Mouse (Mus musculus) stomach, embryonic 14.5 days (tissue): Measurements from ENCODE around the gene Ccdc86. TPM values are rescaled to one million over a fixed set of nuclear protein-coding genes. Genes with fewer than 3 reads are reported as not detected.

Experiments used
- ATAC-seq: fragments of 200-750 bp; cut with Nextera tagmentation; 2 replicates; pipeline ENCODE4 v1.8.0; 2017; ENCODE audit warnings: low read depth, moderate TSS enrichment; ENCODE audit not compliant: insufficient number of reproducible peaks, insufficient read depth, low FRiP score
- H3K27ac ChIP-seq: fragments of 300-500 bp; sonication (generic); 2 replicates; pipeline ENCODE4 v1.5.1; 2014; ENCODE audit warnings: mild to moderate bottlenecking, low read length, moderate library complexity, mixed read lengths
- H3K27me3 ChIP-seq: fragments of 300-500 bp; sonication (generic); 2 replicates; pipeline ENCODE4 v1.6.1; 2014; ENCODE audit warnings: low read length, control low read depth, mixed read lengths; ENCODE audit not compliant: control insufficient read depth, insufficient read depth
- H3K36me3 ChIP-seq: fragments of 300-500 bp; sonication (generic); 2 replicates; pipeline ENCODE4 v1.6.1; 2014; ENCODE audit warnings: mild to moderate bottlenecking, control low read depth, low read length, moderate library complexity, mixed read lengths; ENCODE audit not compliant: control insufficient read depth, insufficient read depth
- H3K4me1 ChIP-seq: fragments of 300-500 bp; sonication (generic); 2 replicates; pipeline ENCODE4 v1.6.1; 2014; ENCODE audit warnings: low read length, control low read depth, mixed read lengths; ENCODE audit not compliant: control insufficient read depth, insufficient read depth
- H3K4me2 ChIP-seq: fragments of 300-500 bp; sonication (generic); replicated peaks from 2 replicates; pipeline ENCODE4 v1.6.1; 2014; ENCODE audit warnings: low read depth, low read length, control low read depth
- H3K4me3 ChIP-seq: fragments of 300-500 bp; sonication (generic); 2 replicates; pipeline ENCODE4 v1.5.1; 2014; ENCODE audit warnings: low read depth, low read length, control low read depth
- H3K9ac ChIP-seq: fragments of 300-500 bp; sonication (generic); replicated peaks from 2 replicates; pipeline ENCODE4 v1.6.1; 2014; ENCODE audit warnings: low read depth, mild to moderate bottlenecking, control low read depth, low read length, moderate library complexity, mixed read lengths
- H3K9me3 ChIP-seq: fragments of 300-500 bp; sonication (generic); 2 replicates; pipeline ENCODE4 v1.6.1; 2016; ENCODE audit warnings: low read depth, low read length, control low read depth; ENCODE audit not compliant: control insufficient read depth
- WGBS: fragments of 180-500 bp; shearing (Covaris S2); extraction: QIAGEN DNeasy Blood & Tissue Kit; methylation state at CpG from one replicate; pipeline ENCODE4 v1.1.7; 2014; 5-methylcytosine and 5-hydroxymethylcytosine counted together
- polyA plus RNA-seq: library from polyadenylated mRNA; unstranded; fragments of >200 nt; fragmentation: Nextera tagmentation; extraction: Ambion mirVana; gene quantifications from 2 replicates; pipeline ENCODE4 v1.2.1, GENCODE M21; 2014

The Ccdc86 gene
- polyA plus RNA-seq, 1 experiment from 2014 or later: 24.6 TPM

DNA sequence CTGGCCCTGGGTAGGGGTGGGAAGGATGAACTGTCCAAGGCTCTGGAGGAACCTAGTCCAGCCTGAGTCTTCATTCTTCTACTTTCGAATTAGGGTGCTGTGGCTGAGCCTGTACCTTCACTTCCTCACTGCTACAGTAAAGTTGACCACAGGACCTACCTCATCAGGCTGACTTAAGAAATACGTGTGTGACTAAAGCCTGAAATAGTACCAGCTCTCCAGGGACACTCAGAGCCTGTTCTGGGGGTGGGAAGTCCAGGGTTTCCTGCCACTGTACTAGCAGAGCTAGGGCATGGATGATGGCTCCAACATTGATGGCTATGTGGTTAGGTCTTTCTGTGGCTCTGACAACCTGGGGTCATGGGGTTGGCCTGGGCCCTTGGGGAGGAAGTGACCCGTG lies 5.1 kb downstream of the Ccdc86 start:
- no peak for ATAC-seq
- H3K9ac ChIP-seq: no peak overlapping the region
- H3K4me2 ChIP-seq: no peak overlapping the region
- H3K27me3 ChIP-seq: no peaks in the 10 kb centered on the region
- H3K4me3 ChIP-seq: no peak overlapping the region
- no peak overlapping the region for H3K27ac ChIP-seq
- H3K9me3 ChIP-seq: no peaks in the 10 kb centered on the region
- WGBS: 80% methylated on average over 3 of the region's 3 CpGs
- peaks cover 31% of the 10 kb centered on the region for H3K4me1 ChIP-seq
- H3K36me3 ChIP-seq: peaks cover 24% of the 10 kb centered on the region

DNA sequence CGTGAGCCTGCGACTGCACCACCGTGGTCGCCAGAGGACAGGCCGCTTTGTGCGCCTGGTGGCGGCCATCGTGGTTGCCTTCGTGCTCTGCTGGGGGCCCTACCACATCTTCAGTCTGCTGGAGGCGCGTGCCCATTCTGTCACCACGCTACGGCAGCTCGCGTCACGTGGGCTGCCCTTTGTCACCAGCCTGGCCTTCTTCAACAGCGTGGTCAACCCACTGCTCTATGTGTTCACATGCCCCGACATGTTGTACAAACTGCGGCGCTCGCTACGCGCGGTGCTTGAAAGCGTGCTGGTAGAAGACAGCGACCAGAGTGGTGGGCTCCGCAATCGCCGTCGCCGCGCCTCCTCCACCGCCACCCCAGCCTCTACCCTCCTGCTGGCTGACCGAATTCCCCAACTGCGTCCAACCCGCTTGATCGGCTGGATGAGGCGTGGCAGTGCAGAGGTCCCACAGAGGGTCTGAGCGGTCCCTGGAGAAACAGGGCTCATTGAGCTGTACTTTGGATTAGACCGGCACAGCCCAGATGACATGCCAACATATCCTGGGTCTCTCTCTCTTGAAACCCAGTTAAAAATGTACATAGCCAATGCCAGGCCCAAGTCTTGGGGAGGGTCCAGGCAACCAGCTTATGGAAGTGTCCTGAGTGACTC lies 8.1 kb downstream of the Ccdc86 start:
- peak overlapping the region; percentile 29 for H3K4me3 ChIP-seq
- no peaks in the 10 kb centered on the region for H3K9me3 ChIP-seq
- H3K4me1 ChIP-seq: peaks cover 12% of the 10 kb centered on the region
- H3K9ac ChIP-seq: 0 out of 2 replicates have a peak overlapping the region, but pooled peaks have one; percentile 30
- peaks cover 24% of the 10 kb centered on the region for H3K36me3 ChIP-seq
- peak; percentile 53 for ATAC-seq
- WGBS: 3% methylated on average over 40 of the region's 40 CpGs
- peak overlapping the region; percentile 84 for H3K4me2 ChIP-seq
- no peak overlapping the region for H3K27ac ChIP-seq
- no peaks in the 10 kb centered on the region for H3K27me3 ChIP-seq

- Histone ChIP-seq H3K27ac (no peak overlapping the region), H3K4me3 (peak overlapping the region; percentile 29), H3K27me3 (no peaks in the 10 kb centered on the region), H3K4me1 (peaks cover 12% of the 10 kb centered on the region), H3K9ac (0 out of 2 replicates have a peak overlapping the region, but pooled peaks have one; percentile 30), H3K9me3 (no peaks in the 10 kb centered on the region), H3K4me2 (peak overlapping the region; percentile 84), H3K36me3 (peaks cover 23% of the 10 kb centered on the region)
- 19% methylated on average over 37 of the region's 37 CpGs for WGBS
- peak; percentile 67 for ATAC-seq
Measured at GRCm38 (mm10) chr19:10940097-10940800, 8.8 kb downstream of the Ccdc86 start.

- H3K9ac ChIP-seq: no peak overlapping the region
- peaks cover 10% of the 10 kb centered on the region; the same call in 1 of the 2 replicates for H3K36me3 ChIP-seq
- no peaks in the 10 kb centered on the region for H3K27me3 ChIP-seq
- peaks cover 12% of the 10 kb centered on the region for H3K4me1 ChIP-seq
- WGBS: 22% methylated on average over 3 of the region's 3 CpGs
- no peak overlapping the region for H3K27ac ChIP-seq
- H3K4me3 ChIP-seq: no peak overlapping the region
- no peaks in the 10 kb centered on the region for H3K9me3 ChIP-seq
- H3K4me2 ChIP-seq: no peak overlapping the region
- ATAC-seq: no peak
Measured at GRCm38 (mm10) chr19:10938771-10939170, 10.3 kb downstream of the Ccdc86 start.

GRCm38 (mm10) chr19:10937110-10937563 lies 11.9 kb downstream of the Ccdc86 start, which contains the start of gene Ptgdr2:
Gene Ptgdr2, plus strand, starts transcription at chr19:10937160.
- H3K9me3 ChIP-seq: no peaks in the 10 kb centered on the region
- 49% methylated on average over 5 of the region's 5 CpGs for WGBS

DNA sequence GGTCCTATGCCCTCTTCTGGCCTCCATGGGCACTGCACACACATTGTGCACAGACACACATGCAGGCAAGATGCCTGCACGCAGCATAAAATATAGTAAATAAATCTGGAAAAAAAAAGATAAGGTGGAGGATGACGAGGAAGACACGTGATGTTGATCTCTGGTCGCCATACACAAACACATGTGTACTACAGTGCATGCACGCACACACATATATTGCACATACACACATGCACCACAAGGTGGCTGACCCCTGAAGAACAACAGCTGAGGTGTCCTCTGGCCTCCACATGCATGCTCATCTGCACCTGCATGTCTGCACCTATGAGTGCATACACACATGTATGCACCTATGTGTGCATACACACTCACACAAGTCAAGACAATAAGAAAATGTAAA lies 13.0 kb downstream of the Ccdc86 start:
- H3K36me3 ChIP-seq: no peaks in the 10 kb centered on the region
- WGBS: 89% methylated on average over 5 of the region's 5 CpGs
- H3K4me2 ChIP-seq: no peak overlapping the region
- H3K4me1 ChIP-seq: peaks cover 8% of the 10 kb centered on the region
- no peak overlapping the region for H3K9ac ChIP-seq
- no peak overlapping the region for H3K27ac ChIP-seq
- no peak for ATAC-seq
- no peaks in the 10 kb centered on the region for H3K9me3 ChIP-seq
- no peak overlapping the region for H3K4me3 ChIP-seq
- no peaks in the 10 kb centered on the region for H3K27me3 ChIP-seq

More at GRCm38 (mm10) chr19:10937110-10937563, 11.9 kb downstream of the Ccdc86 start, which contains the start of gene Ptgdr2:
- peaks cover 3% of the 10 kb centered on the region; the same call in 1 of the 2 replicates for H3K36me3 ChIP-seq
- H3K4me3 ChIP-seq: no peak within 1 kb of the TSS
- no peaks in the 10 kb centered on the region for H3K27me3 ChIP-seq
- no peak within 1 kb of the TSS for H3K9ac ChIP-seq
- H3K4me2 ChIP-seq: no peak within 1 kb of the TSS
- H3K27ac ChIP-seq: no peak within 1 kb of the TSS
- no peak for ATAC-seq
- H3K4me1 ChIP-seq: peaks cover 12% of the 10 kb centered on the region

- no peak for ATAC-seq
- Histone ChIP-seq H3K4me3 (no peak overlapping the region), H3K9ac (no peak overlapping the region), H3K27ac (peak overlapping the region; percentile 39; the same call in 1 of the 2 replicates), H3K27me3 (no peaks in the 10 kb centered on the region), H3K9me3 (no peaks in the 10 kb centered on the region), H3K36me3 (no peaks in the 10 kb centered on the region), H3K4me1 (peaks cover 1% of the 10 kb centered on the region; the same call in 1 of the 2 replicates), H3K4me2 (no peak overlapping the region)
- 46% methylated on average over 5 of the region's 5 CpGs for WGBS
Measured at GRCm38 (mm10) chr19:10935029-10935428, 14.0 kb downstream of the Ccdc86 start.

- Histone ChIP-seq H3K9ac (no peak overlapping the region), H3K4me3 (no peak overlapping the region), H3K27me3 (no peaks in the 10 kb centered on the region), H3K36me3 (no peaks in the 10 kb centered on the region), H3K9me3 (no peaks in the 10 kb centered on the region; the same call in 1 of the 2 replicates), H3K27ac (no peak overlapping the region), H3K4me1 (no peaks in the 10 kb centered on the region), H3K4me2 (no peak overlapping the region)
- no peak for ATAC-seq
- 61% methylated on average over 2 of the region's 2 CpGs for WGBS
Measured at GRCm38 (mm10) chr19:10930641-10931040, 18.4 kb downstream of the Ccdc86 start.
